Mouse (Mus musculus) macrophage (primary cell): ENCODE measurements around the gene Pdzrn4. TPM values are rescaled to one million over a fixed set of nuclear protein-coding genes. Genes with fewer than 3 reads are reported as not detected.

Experiments
- H3K27ac ChIP-seq: fragments of 350-480 bp; formaldehyde crosslinking; 2 replicates; pipeline ENCODE4 v1.9.0; 2021
- H3K36me3 ChIP-seq: fragments of 350-480 bp; formaldehyde crosslinking; 2 replicates; pipeline ENCODE4 v1.9.0; 2021; ENCODE audit errors: inconsistent target
- H3K4me3 ChIP-seq: fragments of 350-480 bp; formaldehyde crosslinking; 2 replicates; pipeline ENCODE4 v1.9.0; 2021; ENCODE audit errors: inconsistent target
- H3K79me2 ChIP-seq: fragments of 350-480 bp; formaldehyde crosslinking; 2 replicates; pipeline ENCODE4 v1.9.0; 2021; ENCODE audit errors: inconsistent target
- WGBS: methylation state at CpG from one replicate; pipeline ENCODE4 v1.1.7; 2026; ENCODE audit warnings: inconsistent platforms; ENCODE audit not compliant: missing documents; 5-methylcytosine and 5-hydroxymethylcytosine counted together
- polyA plus RNA-seq: library from polyadenylated mRNA; stranded (reverse); fragments of 250-400 nt; gene quantifications from 3 replicates; pipeline ENCODE4 v1.2.4, GENCODE M21; 2018; ENCODE audit warnings: inconsistent platforms

The Pdzrn4 gene
- polyA plus RNA-seq, 1 experiment from 2014 or later, result not detected

GRCm38 (mm10) chr15:92526731-92527130 lies 130.1 kb downstream of the Pdzrn4 start:
- Histone ChIP-seq H3K79me2 (no peaks in the 10 kb centered on the region), H3K36me3 (no peaks in the 10 kb centered on the region), H3K27ac (no peak overlapping the region), H3K4me3 (no peak overlapping the region)
- WGBS, result 88% methylated on average over 2 of the region's 4 CpGs

GRCm38 (mm10) chr15:92543252-92543651 lies 146.6 kb downstream of the Pdzrn4 start:
- Histone ChIP-seq H3K4me3 (no peak overlapping the region), H3K79me2 (no peaks in the 10 kb centered on the region), H3K36me3 (no peaks in the 10 kb centered on the region), H3K27ac (no peak overlapping the region)
- 63% methylated on average over 1 of the region's 1 CpGs for WGBS

GRCm38 (mm10) chr15:92547294-92547911 lies 150.7 kb downstream of the Pdzrn4 start:
- no peak overlapping the region for H3K27ac ChIP-seq
- no peaks in the 10 kb centered on the region for H3K36me3 ChIP-seq
- no peak overlapping the region for H3K4me3 ChIP-seq
- no peaks in the 10 kb centered on the region for H3K79me2 ChIP-seq
- 79% methylated on average over 9 of the region's 9 CpGs for WGBS

- Histone ChIP-seq H3K27ac (no peak overlapping the region), H3K4me3 (no peak overlapping the region), H3K79me2 (no peaks in the 10 kb centered on the region), H3K36me3 (no peaks in the 10 kb centered on the region)
- WGBS, result 77% methylated on average over 7 of the region's 7 CpGs
Measured at GRCm38 (mm10) chr15:92555012-92555574, 158.4 kb downstream of the Pdzrn4 start.

- no peaks in the 10 kb centered on the region for H3K79me2 ChIP-seq
- H3K27ac ChIP-seq, result no peak overlapping the region
- H3K4me3 ChIP-seq, result no peak overlapping the region
- WGBS, result 79% methylated on average over 3 of the region's 3 CpGs
- no peaks in the 10 kb centered on the region for H3K36me3 ChIP-seq
Measured at GRCm38 (mm10) chr15:92555716-92556115, 159.0 kb downstream of the Pdzrn4 start.

- Histone ChIP-seq H3K4me3 (no peak overlapping the region), H3K27ac (no peak overlapping the region), H3K36me3 (no peaks in the 10 kb centered on the region), H3K79me2 (no peaks in the 10 kb centered on the region)
- 89% methylated on average over 5 of the region's 5 CpGs for WGBS
Measured at GRCm38 (mm10) chr15:92558592-92558991, 161.9 kb downstream of the Pdzrn4 start.

- Histone ChIP-seq H3K27ac (no peak overlapping the region), H3K79me2 (no peaks in the 10 kb centered on the region), H3K4me3 (no peak overlapping the region), H3K36me3 (no peaks in the 10 kb centered on the region)
- WGBS, result 89% methylated on average over 6 of the region's 6 CpGs
Measured at GRCm38 (mm10) chr15:92562149-92562548, 165.5 kb downstream of the Pdzrn4 start.

- 68% methylated on average over 2 of the region's 2 CpGs for WGBS
- Histone ChIP-seq H3K79me2 (no peaks in the 10 kb centered on the region), H3K4me3 (no peak overlapping the region), H3K27ac (no peak overlapping the region), H3K36me3 (no peaks in the 10 kb centered on the region)
Measured at GRCm38 (mm10) chr15:92563576-92563975, 166.9 kb downstream of the Pdzrn4 start.

- Histone ChIP-seq H3K79me2 (no peaks in the 10 kb centered on the region), H3K4me3 (no peak overlapping the region), H3K27ac (no peak overlapping the region), H3K36me3 (no peaks in the 10 kb centered on the region)
- 91% methylated on average over 3 of the region's 3 CpGs for WGBS
Measured at GRCm38 (mm10) chr15:92570526-92571243, 174.0 kb downstream of the Pdzrn4 start.

- Histone ChIP-seq H3K27ac (no peak overlapping the region), H3K79me2 (no peaks in the 10 kb centered on the region), H3K4me3 (no peak overlapping the region), H3K36me3 (no peaks in the 10 kb centered on the region)
- WGBS, result 65% methylated on average over 5 of the region's 5 CpGs
Measured at GRCm38 (mm10) chr15:92571244-92571539, 174.5 kb downstream of the Pdzrn4 start.

GRCm38 (mm10) chr15:92577476-92577875 lies 180.8 kb downstream of the Pdzrn4 start:
- Histone ChIP-seq H3K79me2 (no peaks in the 10 kb centered on the region), H3K27ac (no peak overlapping the region), H3K36me3 (no peaks in the 10 kb centered on the region), H3K4me3 (no peak overlapping the region)
- WGBS, result 85% methylated on average over 11 of the region's 11 CpGs

- no peaks in the 10 kb centered on the region for H3K36me3 ChIP-seq
- H3K27ac ChIP-seq, result no peak overlapping the region
- no peak overlapping the region for H3K4me3 ChIP-seq
- WGBS, result 74% methylated on average over 3 of the region's 3 CpGs
- no peaks in the 10 kb centered on the region for H3K79me2 ChIP-seq
Measured at GRCm38 (mm10) chr15:92580217-92580616, 183.5 kb downstream of the Pdzrn4 start.

GRCm38 (mm10) chr15:92580742-92581383 lies 184.2 kb downstream of the Pdzrn4 start:
- WGBS, result 83% methylated on average over 9 of the region's 9 CpGs
- H3K4me3 ChIP-seq, result no peak overlapping the region
- H3K79me2 ChIP-seq, result no peaks in the 10 kb centered on the region
- no peak overlapping the region for H3K27ac ChIP-seq
- no peaks in the 10 kb centered on the region for H3K36me3 ChIP-seq

GRCm38 (mm10) chr15:92584357-92585138 lies 187.9 kb downstream of the Pdzrn4 start:
- Histone ChIP-seq H3K79me2 (no peaks in the 10 kb centered on the region), H3K36me3 (no peaks in the 10 kb centered on the region), H3K4me3 (no peak overlapping the region), H3K27ac (no peak overlapping the region)
- 92% methylated on average over 14 of the region's 14 CpGs for WGBS
